8 mouse cellular contexts compared by ENCODE assay signal in the genomic region with DNA sequence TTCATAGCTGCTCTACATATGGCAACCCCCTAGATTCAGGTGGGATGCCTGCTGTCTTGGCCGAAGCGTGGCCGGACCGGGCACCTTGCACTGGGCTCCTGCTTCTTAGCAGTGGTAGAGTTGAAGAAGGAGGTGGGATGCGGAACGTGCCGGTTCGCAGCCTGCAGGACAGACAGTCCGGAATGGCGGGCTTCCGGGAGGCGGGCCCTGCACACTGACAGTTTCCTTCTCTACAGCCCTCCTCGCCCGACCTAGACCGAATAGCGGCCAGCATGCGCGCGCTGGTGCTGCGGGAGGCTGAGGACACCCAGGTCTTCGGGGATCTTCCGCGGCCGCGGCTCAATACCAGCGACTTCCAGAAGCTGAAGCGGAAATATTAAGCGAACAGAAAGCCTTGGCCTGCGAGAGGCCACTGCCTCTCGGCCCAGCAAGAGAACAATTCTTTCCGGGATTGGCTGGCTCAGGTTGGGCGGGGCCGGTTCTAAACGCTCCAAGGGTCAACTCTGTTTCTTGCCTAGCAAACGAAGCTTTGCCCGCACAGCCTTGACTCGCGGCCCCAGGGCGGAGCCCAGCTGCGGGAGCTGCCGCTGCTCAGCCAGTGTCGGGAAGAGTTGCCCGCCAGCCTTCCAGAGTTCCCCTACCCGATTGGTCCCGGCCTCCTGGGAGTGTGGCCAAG. TPM values are rescaled to one million over a fixed set of nuclear protein-coding genes. Genes with fewer than 3 reads are reported as not detected.
DNase-seq lines count a peak whose midpoint lies in the region; ATAC-seq and TF ChIP-seq lines count a peak whose summit lies in the region.

No protein-coding gene starts in this region.

- H3K4me2 ChIP-seq in embryonic facial prominence, embryonic 13.5 days = peak overlapping the region; percentile 90
- peak overlapping the region; percentile 83 for H3K4me2 ChIP-seq in liver, embryonic 14.5 days (ENCODE audit: low read depth)

- peak; percentile 21; the same call in 1 of the 2 replicates for TF ChIP-seq EP300 in liver, embryonic 14.5 days (IDR thresholded peaks at IDR 0.05; ENCODE audit: low read depth)

- H3K9me3 ChIP-seq in embryonic facial prominence, embryonic 13.5 days = no peaks in the 10 kb centered on the region
- H3K9me3 ChIP-seq in heart, embryonic 10.5 days = no peaks in the 10 kb centered on the region
- H3K9me3 ChIP-seq in liver, embryonic 14.5 days (ENCODE audit: control insufficient read depth, low read length) = no peaks in the 10 kb centered on the region

- no peaks in the 10 kb centered on the region for H3K27me3 ChIP-seq in embryonic facial prominence, embryonic 13.5 days
- no peaks in the 10 kb centered on the region for H3K27me3 ChIP-seq in heart, embryonic 10.5 days (ENCODE audit: insufficient read depth, poor library complexity, severe bottlenecking)
- no peaks in the 10 kb centered on the region for H3K27me3 ChIP-seq in liver, embryonic 14.5 days (ENCODE audit: control insufficient read depth, insufficient read depth, low read length)

- 1% methylated on average over 45 of the region's 45 CpGs for WGBS in embryonic facial prominence, embryonic 13.5 days
- WGBS in heart, embryonic 10.5 days = under 1% methylated on average over 45 of the region's 45 CpGs
- 1% methylated on average over 45 of the region's 45 CpGs for WGBS in liver, embryonic 14.5 days (ENCODE audit: insufficient replicate concordance)

- 0 out of 2 replicates have a peak, but pooled peaks have one; percentile 23 for ATAC-seq in embryonic facial prominence, embryonic 13.5 days (ENCODE audit: insufficient number of reproducible peaks, insufficient read depth, low FRiP score, low TSS enrichment, low read depth)
- peak; percentile 70 for ATAC-seq in liver, embryonic 14.5 days (ENCODE audit: insufficient read depth)

- peak overlapping the region; percentile 69 for H3K9ac ChIP-seq in embryonic facial prominence, embryonic 13.5 days
- H3K9ac ChIP-seq in liver, embryonic 14.5 days (replicated peaks) = peak overlapping the region; percentile 81

- peaks cover 69% of the 10 kb centered on the region for H3K4me1 ChIP-seq in embryonic facial prominence, embryonic 13.5 days
- H3K4me1 ChIP-seq in heart, embryonic 10.5 days = peaks cover 74% of the 10 kb centered on the region
- H3K4me1 ChIP-seq in liver, embryonic 14.5 days (replicated peaks; ENCODE audit: control insufficient read depth in 2 of 2, insufficient read depth in 2 of 2, low read length in 1 of 2) = peaks cover 35 to 41% of the 10 kb centered on the region in 2 experiments

- H3K27ac ChIP-seq in embryonic facial prominence, embryonic 13.5 days = peak overlapping the region; percentile 88
- peak overlapping the region; percentile 94 for H3K27ac ChIP-seq in heart, embryonic 10.5 days
- H3K27ac ChIP-seq in liver, embryonic 14.5 days = peak overlapping the region; percentile 92

- no peak for TF ChIP-seq CTCF in liver, embryonic 14.5 days (IDR thresholded peaks at IDR 0.05; ENCODE audit: low read depth)

- peak; percentile 90 for DNase-seq in A20 (ENCODE audit: low read depth, low spot score)
- peak; percentile 95 to 96 for DNase-seq in adrenal gland, postnatal 36 days
- peak; percentile 96 for DNase-seq in heart, embryonic 10.5 days (ENCODE audit: low spot score)
- DNase-seq in kidney, adult 9 months = peak; percentile 97
- peak; percentile 77 to 85 (median 78) for DNase-seq in liver, embryonic 14.5 days (ENCODE audit: low read depth in 3 of 3, low spot score in 3 of 3)
- DNase-seq in naive thymus-derived CD4-positive, alpha-beta T cell, adult 2 months (ENCODE audit: low read depth) = peak; percentile 78
- peak; percentile 86 to 92 for DNase-seq in spleen, postnatal 4 days (ENCODE audit: low spot score in 2 of 2)

- H3K4me3 ChIP-seq in embryonic facial prominence, embryonic 13.5 days = peak overlapping the region; percentile 51
- peak overlapping the region; percentile 71 for H3K4me3 ChIP-seq in heart, embryonic 10.5 days
- H3K4me3 ChIP-seq in liver, embryonic 14.5 days (ENCODE audit: insufficient read depth in 1 of 2, low read depth in 2 of 2, low read length in 2 of 2) = peak overlapping the region; percentile 64 to 65

- H3K36me3 ChIP-seq in embryonic facial prominence, embryonic 13.5 days = peaks cover 12% of the 10 kb centered on the region
- H3K36me3 ChIP-seq in heart, embryonic 10.5 days = peaks cover 19% of the 10 kb centered on the region
- no peaks in the 10 kb centered on the region for H3K36me3 ChIP-seq in liver, embryonic 14.5 days (replicated peaks; ENCODE audit: control insufficient read depth, insufficient read depth, low read depth)

RNA-seq across cellular contexts. Expression of gene Pnkp, which starts 2.4 kb away (rescaled TPM):
- 10 to 100 TPM; 41.7 to 50.6 TPM for total RNA-seq in adrenal gland, postnatal 36 days (2021)
- polyA plus RNA-seq in embryonic facial prominence, embryonic 13.5 days (2015; fragmentation: Nextera tagmentation; extraction: Ambion mirVana) = 30.0 and 30.7 TPM in 2 replicates
- polyA plus RNA-seq in heart, embryonic 10.5 days (2016; fragmentation: Nextera tagmentation; extraction: Ambion mirVana) = 28.5 and 29.7 TPM in 2 replicates
- polyA plus RNA-seq in liver, embryonic 14.5 days (2012; rRNA removed) = 12.7 and 14.3 TPM in 2 replicates
- 15.6 and 17.0 TPM in 2 replicates for polyA plus RNA-seq in liver, embryonic 14.5 days (2014; fragmentation: Nextera tagmentation; extraction: Ambion mirVana)

RNA-seq across cellular contexts. Expression of gene Tbc1d17, which starts 5.6 kb away (rescaled TPM):
- 10 to 100 TPM; 54.1 to 73.4 TPM for total RNA-seq in adrenal gland, postnatal 36 days (2021)
- polyA plus RNA-seq in embryonic facial prominence, embryonic 13.5 days (2015; fragmentation: Nextera tagmentation; extraction: Ambion mirVana) = 83.1 and 91.0 TPM in 2 replicates
- polyA plus RNA-seq in heart, embryonic 10.5 days (2016; fragmentation: Nextera tagmentation; extraction: Ambion mirVana) = 56.9 and 67.3 TPM in 2 replicates
- polyA plus RNA-seq in liver, embryonic 14.5 days (2012; rRNA removed) = 12.9 and 16.2 TPM in 2 replicates
- 18.3 and 20.2 TPM in 2 replicates for polyA plus RNA-seq in liver, embryonic 14.5 days (2014; fragmentation: Nextera tagmentation; extraction: Ambion mirVana)

RNA-seq across cellular contexts. Expression of gene Akt1s1, which starts 5.7 kb away (rescaled TPM):
- 100 to 1,000 TPM; 108 to 118 TPM for total RNA-seq in adrenal gland, postnatal 36 days (2021)
- polyA plus RNA-seq in embryonic facial prominence, embryonic 13.5 days (2015; fragmentation: Nextera tagmentation; extraction: Ambion mirVana) = 104 and 110 TPM in 2 replicates
- 102 and 103 TPM in 2 replicates for polyA plus RNA-seq in heart, embryonic 10.5 days (2016; fragmentation: Nextera tagmentation; extraction: Ambion mirVana)
- 25.8 and 36.4 TPM in 2 replicates for polyA plus RNA-seq in liver, embryonic 14.5 days (2012; rRNA removed)
- 10.0 and 10.6 TPM in 2 replicates for polyA plus RNA-seq in liver, embryonic 14.5 days (2014; fragmentation: Nextera tagmentation; extraction: Ambion mirVana)

RNA-seq across cellular contexts. Expression of gene Ptov1, which starts 15.1 kb away (rescaled TPM):
- total RNA-seq in adrenal gland, postnatal 36 days (2021) = 100 to 1,000 TPM; 215 to 274 TPM
- polyA plus RNA-seq in embryonic facial prominence, embryonic 13.5 days (2015; fragmentation: Nextera tagmentation; extraction: Ambion mirVana) = 469 and 526 TPM in 2 replicates
- polyA plus RNA-seq in heart, embryonic 10.5 days (2016; fragmentation: Nextera tagmentation; extraction: Ambion mirVana) = 258 and 316 TPM in 2 replicates
- 47.3 and 54.1 TPM in 2 replicates for polyA plus RNA-seq in liver, embryonic 14.5 days (2012; rRNA removed)
- polyA plus RNA-seq in liver, embryonic 14.5 days (2014; fragmentation: Nextera tagmentation; extraction: Ambion mirVana) = 35.0 and 42.1 TPM in 2 replicates

RNA-seq across cellular contexts. Expression of gene Med25, which starts 38.0 kb away (rescaled TPM):
- total RNA-seq in adrenal gland, postnatal 36 days (2021) = 10 to 100 TPM; 86.1 to 97.1 TPM
- polyA plus RNA-seq in embryonic facial prominence, embryonic 13.5 days (2015; fragmentation: Nextera tagmentation; extraction: Ambion mirVana) = 107 and 111 TPM in 2 replicates
- 90.5 and 95.6 TPM in 2 replicates for polyA plus RNA-seq in heart, embryonic 10.5 days (2016; fragmentation: Nextera tagmentation; extraction: Ambion mirVana)
- 29.3 and 35.1 TPM in 2 replicates for polyA plus RNA-seq in liver, embryonic 14.5 days (2012; rRNA removed)
- 24.2 and 27.1 TPM in 2 replicates for polyA plus RNA-seq in liver, embryonic 14.5 days (2014; fragmentation: Nextera tagmentation; extraction: Ambion mirVana)

Comparison
In these comparisons a context has a peak if more than half of its experiments do, and no peak if none do; other contexts are left out.
1. Peak in every context shown above with its lines: DNase-seq, ATAC-seq, H3K4me3 ChIP-seq and H3K27ac ChIP-seq.